Mouse (Mus musculus) cortical plate, adult 2 months (tissue): ENCODE measurements around the gene Spon1.

Source experiments
- CTCF ChIP-seq: fragments of 200-500 bp; IDR thresholded peaks from 2 replicates; pipeline ENCODE4 v1.5.1; 2011; ENCODE audit warnings: mild to moderate bottlenecking, control low read depth, low read length; ENCODE audit not compliant: insufficient read depth; ENCODE audit errors: extremely low read depth
- POLR2A ChIP-seq: fragments of 200-500 bp; IDR thresholded peaks from 2 replicates; pipeline ENCODE4 v1.6.1; 2011; ENCODE audit warnings: mild to moderate bottlenecking, low read length, control low read depth; ENCODE audit not compliant: insufficient read depth; ENCODE audit errors: extremely low read depth

DNA sequence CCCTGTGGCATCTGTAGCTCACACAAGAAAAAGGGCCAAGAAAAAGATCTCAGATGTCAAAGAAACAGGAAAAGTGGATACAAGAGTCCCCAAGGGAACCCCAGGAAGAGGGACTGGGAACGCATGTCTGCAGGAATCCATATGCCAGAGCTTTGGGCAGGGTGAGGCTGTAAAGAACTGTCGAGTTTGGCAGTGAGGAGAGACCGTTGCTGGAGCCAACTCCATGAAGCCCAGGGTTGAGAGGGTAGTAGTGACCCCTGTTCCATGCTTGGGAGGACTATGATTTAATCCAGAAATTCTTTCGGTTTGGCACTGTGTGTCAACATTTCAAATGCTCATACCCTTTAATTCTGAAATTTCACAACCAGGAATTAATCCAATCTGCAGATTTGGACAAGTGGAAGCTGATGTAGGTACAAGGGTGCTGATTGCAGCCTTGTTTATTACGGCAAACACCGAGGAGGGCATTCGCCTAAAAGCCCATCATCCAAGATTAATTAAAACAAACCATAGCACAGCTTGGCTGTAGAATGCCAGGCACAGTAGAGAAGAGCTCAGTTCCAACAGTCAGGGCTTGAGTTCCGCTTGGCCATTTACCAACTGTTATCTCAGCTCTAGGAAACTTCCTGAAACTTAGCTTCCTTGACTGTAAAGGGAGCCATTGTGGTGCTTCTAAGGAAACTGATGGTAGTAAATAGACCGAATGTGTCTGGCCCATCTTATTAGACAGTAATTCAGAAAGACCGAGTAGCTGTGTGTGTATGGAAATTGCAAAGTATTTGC is 45.8 kb downstream of the Spon1 start:
- TF ChIP-seq CTCF (no peak), POLR2A (no peak)
